Mouse (Mus musculus) liver, embryonic 14.5 days (tissue): ENCODE data around the gene Actrt3.

Experiments
- CTCF ChIP-seq: IDR thresholded peaks from 2 replicates; pipeline ENCODE4 v1.5.1; 2016; ENCODE audit warnings: antibody characterized with exemption, low read depth, control low read depth
- EP300 ChIP-seq: IDR thresholded peaks from 2 replicates; pipeline ENCODE4 v1.6.1; 2016; ENCODE audit warnings: antibody characterized with exemption, low read depth

DNA sequence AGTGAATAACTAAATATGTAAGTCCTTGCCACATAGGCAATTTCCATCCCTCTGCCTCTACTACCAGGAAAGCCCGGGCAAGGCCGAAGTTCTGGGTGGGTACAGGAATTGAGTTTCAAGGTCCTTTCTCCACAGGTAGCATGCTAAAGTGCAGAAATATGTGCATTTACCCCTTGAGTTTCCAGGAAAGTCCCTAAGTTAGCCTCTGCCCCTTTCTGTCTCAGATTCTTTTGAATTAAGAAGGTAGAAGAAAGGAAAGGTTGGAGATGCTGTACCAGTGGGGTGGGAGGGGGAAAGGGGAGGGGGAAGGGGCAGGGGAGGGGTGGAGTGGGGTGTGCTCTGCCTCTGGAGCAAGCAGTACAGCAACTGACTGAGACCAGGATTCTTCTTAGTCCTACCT, 48.7 kb upstream of the Actrt3 start:
- TF ChIP-seq CTCF = no peak
- TF ChIP-seq EP300 = no peak
